Mouse (Mus musculus): ENCODE results near the gene Map3k14. TPM values are rescaled to one million over a fixed set of nuclear protein-coding genes. Genes with fewer than 3 reads are reported as not detected.
"Not testable (repeated sequence)": the region's sequence is repeated elsewhere in the genome, so short reads cannot be mapped to it uniquely, and the experiment has no call there.

Gene Map3k14
- total RNA-seq (2021), result 1 to 10 TPM; 2.7 to 3.4 TPM

- DNase-seq, result peak; percentile 100
These were observed at the start of gene Map3k14 for GRCm38 (mm10) chr11:103267346-103268219. Gene Map3k14, minus strand, starts transcription at chr11:103267472.

GRCm38 (mm10) chr11:103315379-103315778 is 48.1 kb upstream of the Map3k14 start:
- DNase-seq, result no peak

GRCm38 (mm10) chr11:103314736-103315374 is 47.6 kb upstream of the Map3k14 start:
- DNase-seq, result no peak

- no peak for DNase-seq
These were observed 46.3 kb upstream of the Map3k14 start for GRCm38 (mm10) chr11:103313542-103313941.

- DNase-seq, result no peak
These were observed 45.5 kb upstream of the Map3k14 start for GRCm38 (mm10) chr11:103312655-103313255.

GRCm38 (mm10) chr11:103311960-103312611 is 44.8 kb upstream of the Map3k14 start:
- DNase-seq, result peak; percentile 82

- no peak for DNase-seq
These were observed 42.8 kb upstream of the Map3k14 start for GRCm38 (mm10) chr11:103309956-103310574.

GRCm38 (mm10) chr11:103307910-103308309 is 40.6 kb upstream of the Map3k14 start:
- DNase-seq, result peak; percentile 63

- DNase-seq, result no peak
These were observed 37.3 kb upstream of the Map3k14 start for GRCm38 (mm10) chr11:103304525-103304924.

GRCm38 (mm10) chr11:103294772-103295171 is 27.5 kb upstream of the Map3k14 start:
- DNase-seq, result no peak

- peak; percentile 33 for DNase-seq
These were observed 26.8 kb upstream of the Map3k14 start for GRCm38 (mm10) chr11:103294066-103294465.

GRCm38 (mm10) chr11:103292890-103293287 is 25.6 kb upstream of the Map3k14 start:
- DNase-seq, result no peak

GRCm38 (mm10) chr11:103292152-103292889 is 25.0 kb upstream of the Map3k14 start:
- DNase-seq, result peak; percentile 62

- DNase-seq, result not testable (repeated sequence)
These were observed 23.6 kb upstream of the Map3k14 start for GRCm38 (mm10) chr11:103290841-103291240.

GRCm38 (mm10) chr11:103288291-103288963 is 21.2 kb upstream of the Map3k14 start:
- DNase-seq, result no peak

- no peak for DNase-seq
These were observed 19.6 kb upstream of the Map3k14 start for GRCm38 (mm10) chr11:103286910-103287309.

- DNase-seq, result peak; percentile 56
These were observed 18.7 kb upstream of the Map3k14 start for GRCm38 (mm10) chr11:103285951-103286350.

GRCm38 (mm10) chr11:103285276-103285675 is 18.0 kb upstream of the Map3k14 start:
- DNase-seq, result no peak

- DNase-seq, result no peak
These were observed 14.5 kb upstream of the Map3k14 start for GRCm38 (mm10) chr11:103281784-103282183.

GRCm38 (mm10) chr11:103276450-103276849 is 9.2 kb upstream of the Map3k14 start:
- no peak for DNase-seq

- DNase-seq, result no peak
These were observed 5.6 kb upstream of the Map3k14 start for GRCm38 (mm10) chr11:103272888-103273287.

Data from heart, postnatal 4 days (tissue).